Mouse (Mus musculus) testis, adult 10 weeks (tissue): ENCODE results near the gene Strn. TPM values are rescaled to one million over a fixed set of nuclear protein-coding genes. Genes with fewer than 3 reads are reported as not detected.

Source experiments
- polyA plus RNA-seq: library from polyadenylated mRNA; stranded (reverse); fragments of 350-450 nt; fragmentation: Illumina TruSeq; extraction: RNeasy Lipid Tissue Mini Kit (QIAGEN cat#74804); gene quantifications from one replicate; pipeline ENCODE4 v1.2.3, GENCODE M21; 2014; ENCODE audit warnings: low read depth, low replicate concordance

The Strn gene
- 12.8 TPM for polyA plus RNA-seq

GRCm38 (mm10) chr17:78737096-78737495 lies at the start of gene Strn:
Gene Strn, minus strand, starts transcription at chr17:78737196.

Other genes starting within 250 kb of the Strn start
- 189 TPM for gene Vit, start 229.1 kb downstream of the Strn start, polyA plus RNA-seq
- 12.4 TPM for gene Heatr5b, start 98.2 kb upstream of the Strn start, polyA plus RNA-seq
- 33.4 TPM for gene Gpatch11, start 98.4 kb upstream of the Strn start, polyA plus RNA-seq
- 22.7 TPM for gene Eif2ak2, start 145.4 kb upstream of the Strn start, polyA plus RNA-seq
- gene Sult6b1, start 169.8 kb upstream of the Strn start, polyA plus RNA-seq, result 2.1 TPM
- gene Cebpzos, start 179.3 kb upstream of the Strn start, polyA plus RNA-seq, result 26.6 TPM
- gene Cebpz, start 199.9 kb upstream of the Strn start, polyA plus RNA-seq, result 53.9 TPM
- 67.9 TPM for gene Ndufaf7, start 199.9 kb upstream of the Strn start, polyA plus RNA-seq